Mouse (Mus musculus): Measurements from ENCODE around the gene Ppm1f.

DNA sequence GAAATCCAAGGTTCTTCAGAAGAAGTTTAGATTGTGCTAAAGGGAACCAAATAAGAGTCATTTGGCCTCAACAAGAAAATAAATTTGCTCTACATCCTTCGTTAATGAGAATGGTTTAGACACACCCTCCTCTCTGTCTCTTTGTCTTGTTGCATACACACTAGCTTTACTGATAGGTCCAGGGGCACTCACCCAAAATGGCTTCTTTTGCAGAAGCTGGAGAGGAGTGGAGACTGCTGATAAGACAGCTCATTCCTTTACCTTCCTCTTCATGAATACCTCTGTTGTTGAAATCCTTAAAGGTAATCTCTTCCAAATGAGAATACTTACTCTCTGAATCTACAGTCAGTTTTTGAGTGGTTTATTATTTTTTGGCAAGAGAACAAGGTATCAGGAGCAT, 68.9 kb downstream of the Ppm1f start:
- TF ChIP-seq HCFC1 (IDR thresholded peaks at IDR 0.05; ENCODE audit: borderline replicate concordance, insufficient read depth, low read length), result no peak
- TF ChIP-seq ZC3H11A (IDR thresholded peaks at IDR 0.05; ENCODE audit: borderline replicate concordance, low read depth, low read length), result no peak
- no peak for TF ChIP-seq MAFK (IDR thresholded peaks at IDR 0.05; ENCODE audit: insufficient read depth, low read depth, low read length)

All from ES-E14 (cell line).